Mouse (Mus musculus): ENCODE measurements around the gene Rbm44. TPM values are rescaled to one million over a fixed set of nuclear protein-coding genes. Genes with fewer than 3 reads are reported as not detected.

Rbm44 gene
- polyA plus RNA-seq, 1 experiment from 2014 or later: 0.90 TPM

DNA sequence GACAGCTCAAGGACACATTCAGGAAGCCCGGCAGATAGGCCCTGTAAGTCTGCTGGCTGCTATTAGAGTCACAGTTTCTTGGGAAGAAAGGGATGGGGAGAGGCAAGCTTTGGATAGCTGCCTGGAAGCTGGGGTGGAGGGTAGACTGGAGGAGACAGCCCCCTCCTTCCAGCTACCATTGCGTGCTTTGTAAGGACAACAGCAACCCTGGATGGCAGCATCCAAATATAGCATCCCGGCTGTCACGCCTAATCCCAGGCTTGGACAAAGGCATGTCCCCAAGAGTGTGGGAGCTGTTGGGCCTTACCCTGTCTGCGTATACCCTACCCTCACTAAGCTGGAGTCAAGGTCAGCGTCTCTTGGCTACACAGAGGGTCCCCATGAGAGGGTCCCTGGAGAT, 64.5 kb downstream of the Rbm44 start:
- no peak overlapping the region for H3K4me3 ChIP-seq (replicated peaks)
- no peak overlapping the region for H3K9ac ChIP-seq
- WGBS (ENCODE audit: insufficient replicate concordance): 69% methylated on average over 6 of the region's 6 CpGs
- no peaks in the 10 kb centered on the region for H3K4me1 ChIP-seq (replicated peaks)
- H3K9me3 ChIP-seq (replicated peaks): no peaks in the 10 kb centered on the region
- no peak overlapping the region for H3K27ac ChIP-seq (replicated peaks)
- H3K4me2 ChIP-seq: no peak overlapping the region
- no peak for ATAC-seq (ENCODE audit: insufficient read depth)
- no peaks in the 10 kb centered on the region for H3K27me3 ChIP-seq
- no peaks in the 10 kb centered on the region for H3K36me3 ChIP-seq (replicated peaks)

DNA sequence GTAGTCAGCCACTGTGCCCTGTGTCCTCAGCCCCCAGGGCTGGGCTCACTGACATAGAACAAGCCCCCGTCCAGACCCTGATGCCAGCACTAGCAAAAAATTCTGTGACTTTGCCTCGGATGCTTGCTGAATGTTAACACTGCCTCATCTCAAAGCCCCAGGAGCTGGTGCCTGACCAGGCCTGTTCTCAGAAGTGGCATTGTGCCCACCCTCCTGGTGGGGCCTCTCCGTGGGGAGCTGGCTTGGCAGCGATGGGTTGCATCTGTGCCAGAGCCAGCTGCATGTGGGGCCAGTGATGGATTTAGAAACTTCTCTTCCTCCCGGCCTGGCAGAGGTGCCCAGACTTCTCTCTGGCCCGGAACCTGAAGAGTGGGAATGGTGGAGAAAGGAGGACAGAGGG, 64.9 kb downstream of the Rbm44 start:
- Histone ChIP-seq H3K9me3 (replicated peaks) (no peaks in the 10 kb centered on the region), H3K27ac (replicated peaks) (no peak overlapping the region), H3K27me3 (no peaks in the 10 kb centered on the region), H3K9ac (no peak overlapping the region), H3K4me1 (replicated peaks) (no peaks in the 10 kb centered on the region), H3K4me2 (no peak overlapping the region), H3K36me3 (replicated peaks) (no peaks in the 10 kb centered on the region), H3K4me3 (replicated peaks) (no peak overlapping the region)
- WGBS (ENCODE audit: insufficient replicate concordance): 70% methylated on average over 6 of the region's 6 CpGs
- ATAC-seq (ENCODE audit: insufficient read depth): no peak

DNA sequence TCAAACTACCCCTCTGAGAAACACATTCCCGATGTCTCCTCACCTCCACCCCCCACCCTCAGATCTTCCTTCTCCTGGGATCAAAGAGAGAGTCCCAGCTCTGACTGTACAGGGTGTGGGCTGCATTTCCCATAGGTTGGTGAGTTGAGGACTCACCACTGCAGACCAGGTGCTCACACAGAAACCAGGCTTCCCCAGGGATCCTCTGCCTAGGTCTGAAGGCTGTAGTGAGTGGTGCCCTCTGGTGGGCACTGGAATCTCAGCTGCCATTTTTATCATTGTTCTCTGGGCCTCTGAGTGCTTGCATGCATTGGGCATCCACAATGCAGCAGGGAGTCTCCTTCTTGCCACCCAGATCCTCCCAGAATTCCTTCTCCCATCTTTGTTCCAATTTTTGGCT, 66.2 kb downstream of the Rbm44 start:
- Histone ChIP-seq H3K9ac (no peak overlapping the region), H3K4me1 (replicated peaks) (no peaks in the 10 kb centered on the region)

DNA sequence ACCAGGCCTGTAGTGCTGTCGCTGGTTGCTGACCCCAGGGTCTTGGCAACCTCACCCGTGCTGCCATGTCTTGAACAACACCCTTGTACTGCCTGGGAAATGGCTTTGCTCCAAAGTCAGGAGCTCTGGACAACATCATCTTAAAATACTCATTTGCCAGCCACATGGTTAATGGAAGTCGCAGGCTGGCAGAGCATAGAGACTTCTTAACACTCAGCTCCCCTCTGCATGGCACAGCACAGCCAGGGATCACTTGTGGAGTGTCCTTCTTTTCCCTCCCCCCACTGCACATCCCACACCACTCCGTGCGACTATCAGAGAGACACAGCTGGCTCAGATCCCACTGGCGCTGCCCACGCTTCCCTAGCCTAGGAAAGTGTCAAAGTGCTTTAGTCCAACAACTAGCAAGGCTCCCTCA, 66.7 kb downstream of the Rbm44 start:
- Histone ChIP-seq H3K4me1 (replicated peaks) (0 out of 2 replicates have a peak, but pooled peaks cover 2% of the 10 kb centered on the region), H3K9ac (no peak overlapping the region), H3K27ac (replicated peaks) (no peak overlapping the region), H3K4me2 (no peak overlapping the region), H3K9me3 (replicated peaks) (no peaks in the 10 kb centered on the region), H3K4me3 (replicated peaks) (no peak overlapping the region), H3K27me3 (no peaks in the 10 kb centered on the region), H3K36me3 (replicated peaks) (no peaks in the 10 kb centered on the region)
- no peak for ATAC-seq (ENCODE audit: insufficient read depth)
- whole genome bisulfite sequencing (ENCODE audit: insufficient replicate concordance): 66% methylated on average over 7 of the region's 7 CpGs

More for the DNA sequence above, 66.2 kb downstream of the Rbm44 start:
- Histone ChIP-seq H3K9me3 (replicated peaks) (no peaks in the 10 kb centered on the region), H3K27ac (replicated peaks) (no peak overlapping the region), H3K4me3 (replicated peaks) (no peak overlapping the region), H3K36me3 (replicated peaks) (no peaks in the 10 kb centered on the region), H3K4me2 (no peak overlapping the region), H3K27me3 (no peaks in the 10 kb centered on the region)
- no peak for ATAC-seq (ENCODE audit: insufficient read depth)
- 79% methylated on average over 1 of the region's 1 CpGs for WGBS (ENCODE audit: insufficient replicate concordance)

DNA sequence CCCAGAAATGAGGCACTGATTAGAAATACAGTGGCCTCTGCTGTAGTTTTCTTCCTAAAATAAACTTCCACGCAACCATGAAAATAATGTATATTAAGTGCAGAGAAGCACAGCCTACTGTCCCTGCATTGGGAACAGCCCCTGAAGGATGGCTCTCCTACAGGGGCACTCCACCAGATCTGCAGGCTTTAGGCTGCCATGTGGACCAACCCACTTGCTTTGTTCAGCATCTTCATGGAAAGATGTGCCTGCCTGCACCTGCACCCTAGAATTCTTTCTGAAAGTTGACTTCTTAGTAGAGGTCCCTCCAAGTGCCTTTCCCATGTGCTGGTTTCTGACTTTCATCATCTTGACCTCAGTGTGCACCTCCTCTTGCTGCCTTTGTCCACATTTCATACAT, 70.4 kb downstream of the Rbm44 start:
- Histone ChIP-seq H3K4me3 (replicated peaks) (no peak overlapping the region), H3K9ac (no peak overlapping the region), H3K4me2 (no peak overlapping the region), H3K4me1 (replicated peaks) (peaks cover 5% of the 10 kb centered on the region; the same call in 1 of the 2 replicates), H3K27ac (replicated peaks) (no peak overlapping the region), H3K27me3 (no peaks in the 10 kb centered on the region), H3K9me3 (replicated peaks) (no peaks in the 10 kb centered on the region), H3K36me3 (replicated peaks) (no peaks in the 10 kb centered on the region)
- ATAC-seq (ENCODE audit: insufficient read depth): no peak
- WGBS (ENCODE audit: insufficient replicate concordance): 85% methylated on average over 1 of the region's 1 CpGs

DNA sequence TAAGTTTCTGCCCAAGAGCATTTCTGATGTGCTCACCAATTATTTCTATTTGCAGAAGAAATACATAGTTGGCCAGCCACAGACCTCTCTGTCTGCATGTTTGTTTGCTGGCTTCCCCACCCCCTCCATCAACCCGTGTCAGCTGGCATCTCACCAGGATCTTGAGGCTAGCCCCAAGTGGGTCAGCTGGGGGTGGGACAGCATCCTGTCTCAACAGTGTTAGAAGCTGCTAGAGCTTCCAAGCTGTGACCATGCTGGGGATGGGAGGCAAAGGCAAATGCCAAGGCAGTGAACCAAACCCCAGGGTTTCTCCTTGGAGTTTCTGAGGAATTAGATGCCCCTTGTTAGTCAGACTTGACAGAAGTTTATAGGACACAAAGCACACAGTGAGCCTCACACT, 71.1 kb downstream of the Rbm44 start:
- H3K9me3 ChIP-seq (replicated peaks): no peaks in the 10 kb centered on the region
- no peaks in the 10 kb centered on the region for H3K36me3 ChIP-seq (replicated peaks)
- H3K9ac ChIP-seq: no peak overlapping the region
- no peak overlapping the region for H3K4me2 ChIP-seq
- no peaks in the 10 kb centered on the region for H3K27me3 ChIP-seq
- no peak overlapping the region for H3K4me3 ChIP-seq (replicated peaks)
- H3K27ac ChIP-seq (replicated peaks): no peak overlapping the region
- WGBS (ENCODE audit: insufficient replicate concordance): 5% methylated on average over 1 of the region's 1 CpGs
- no peak for ATAC-seq (ENCODE audit: insufficient read depth)
- peaks cover 5% of the 10 kb centered on the region; the same call in 1 of the 2 replicates for H3K4me1 ChIP-seq (replicated peaks)

DNA sequence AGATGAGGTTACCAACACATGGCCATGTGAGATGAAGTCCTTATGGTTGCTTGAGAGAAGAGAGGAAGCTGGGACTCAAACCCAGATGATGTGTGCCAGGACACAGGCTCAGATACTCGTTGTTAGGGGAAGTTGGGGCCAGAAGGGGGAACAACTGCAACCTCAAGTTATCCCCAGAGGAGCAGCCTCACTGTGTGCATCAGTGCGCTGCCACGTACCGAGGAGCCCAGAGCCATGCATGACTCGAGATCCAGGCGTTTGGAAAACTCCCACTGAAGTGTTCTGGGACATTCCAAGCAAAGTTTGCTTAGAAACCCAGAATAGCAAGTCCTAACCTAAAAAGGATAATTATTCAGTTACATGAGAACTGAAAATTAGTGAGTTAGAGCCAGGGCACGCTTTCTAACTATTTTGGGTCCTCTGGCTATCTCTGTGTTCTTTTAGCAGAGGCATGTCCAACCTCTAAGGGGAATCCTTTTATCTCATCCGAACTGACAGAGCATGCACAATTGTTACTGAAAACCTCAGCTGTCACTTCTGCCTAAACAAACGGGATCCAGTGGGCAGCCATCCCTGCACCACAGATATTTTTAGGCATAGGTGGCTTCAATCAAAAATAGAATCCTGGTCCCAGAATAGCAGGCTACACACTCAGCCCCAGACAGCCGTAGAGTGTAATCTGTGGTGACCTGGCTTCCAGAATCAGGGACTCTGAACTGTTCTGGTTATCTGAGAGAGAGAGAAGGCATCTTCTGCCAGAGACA, 71.8 kb downstream of the Rbm44 start:
- no peak overlapping the region; the same call in 1 of the 2 replicates for H3K4me2 ChIP-seq
- H3K27me3 ChIP-seq: no peaks in the 10 kb centered on the region
- ATAC-seq (ENCODE audit: insufficient read depth): no peak
- no peak overlapping the region for H3K27ac ChIP-seq (replicated peaks)
- H3K9me3 ChIP-seq (replicated peaks): no peaks in the 10 kb centered on the region
- peaks cover 5% of the 10 kb centered on the region; the same call in 1 of the 2 replicates for H3K4me1 ChIP-seq (replicated peaks)
- H3K4me3 ChIP-seq (replicated peaks): no peak overlapping the region
- no peaks in the 10 kb centered on the region for H3K36me3 ChIP-seq (replicated peaks)
- WGBS (ENCODE audit: insufficient replicate concordance): 11% methylated on average over 10 of the region's 10 CpGs
- no peak overlapping the region for H3K9ac ChIP-seq

DNA sequence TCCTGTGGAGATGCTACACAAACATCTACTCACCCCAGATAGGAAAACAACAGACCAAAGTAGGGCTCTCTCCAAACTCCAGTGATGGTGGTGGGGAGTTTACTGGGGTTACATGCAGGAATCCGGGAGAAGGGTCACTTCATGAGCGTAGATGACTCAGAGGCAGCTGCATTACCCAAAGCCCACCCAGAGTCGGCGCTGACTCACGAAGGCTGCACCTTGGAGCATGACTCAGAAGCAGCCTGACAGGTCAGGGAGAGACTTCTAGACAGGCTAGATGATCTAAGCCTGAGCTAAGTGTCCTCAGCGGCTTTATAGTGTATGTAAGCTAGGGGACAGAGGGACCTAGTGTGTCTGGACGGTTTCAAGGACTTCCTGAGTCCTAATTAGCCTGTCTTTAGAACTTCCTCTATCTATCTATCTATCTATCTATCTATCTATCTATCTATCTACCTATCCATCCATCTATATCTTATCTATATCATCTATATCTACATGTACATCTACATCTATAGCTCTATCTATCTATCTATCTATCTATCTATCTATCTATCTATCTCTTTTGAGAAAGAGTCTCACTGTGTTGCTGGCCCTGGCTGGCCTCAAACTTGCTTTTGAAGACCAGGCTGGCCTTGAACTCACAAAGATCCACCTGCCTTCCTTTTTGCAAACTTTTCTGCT, 74.9 kb downstream of the Rbm44 start:
- H3K4me1 ChIP-seq (replicated peaks): peaks cover 5% of the 10 kb centered on the region; the same call in 1 of the 2 replicates
- 64% methylated on average over 7 of the region's 7 CpGs for WGBS (ENCODE audit: insufficient replicate concordance)
- no peak overlapping the region for H3K4me2 ChIP-seq
- H3K9me3 ChIP-seq (replicated peaks): no peaks in the 10 kb centered on the region
- no peak overlapping the region for H3K4me3 ChIP-seq (replicated peaks)
- H3K36me3 ChIP-seq (replicated peaks): no peaks in the 10 kb centered on the region
- H3K9ac ChIP-seq: no peak overlapping the region
- no peak for ATAC-seq (ENCODE audit: insufficient read depth)
- no peak overlapping the region for H3K27ac ChIP-seq (replicated peaks)
- H3K27me3 ChIP-seq: no peaks in the 10 kb centered on the region

DNA sequence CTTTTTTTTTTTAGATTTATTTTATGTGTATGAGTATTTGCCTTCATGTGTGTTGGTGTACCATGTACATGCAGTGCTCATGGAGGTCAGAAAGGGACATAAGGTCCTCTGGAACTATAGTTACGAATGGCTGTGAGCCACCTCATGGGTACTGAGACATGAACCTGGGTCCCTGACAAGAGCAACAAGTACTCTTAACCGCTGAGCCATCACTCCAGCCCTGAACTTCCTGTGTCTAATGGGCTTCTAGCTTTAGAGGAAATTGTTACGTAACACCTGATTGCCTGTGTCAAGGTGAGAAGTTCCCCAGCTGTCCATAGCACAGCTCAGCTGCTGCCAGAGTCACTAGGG, 75.4 kb downstream of the Rbm44 start:
- Histone ChIP-seq H3K4me2 (no peak overlapping the region), H3K27me3 (no peaks in the 10 kb centered on the region), H3K9me3 (replicated peaks) (no peaks in the 10 kb centered on the region), H3K9ac (no peak overlapping the region), H3K4me1 (replicated peaks) (peaks cover 5% of the 10 kb centered on the region; the same call in 1 of the 2 replicates), H3K36me3 (replicated peaks) (no peaks in the 10 kb centered on the region), H3K4me3 (replicated peaks) (no peak overlapping the region), H3K27ac (replicated peaks) (no peak overlapping the region)
- WGBS (ENCODE audit: insufficient replicate concordance): 61% methylated on average over 3 of the region's 3 CpGs
- ATAC-seq (ENCODE audit: insufficient read depth): 0 out of 2 replicates have a peak, but pooled peaks have one; percentile 12

All from liver, embryonic 15.5 days (tissue).